Mouse (Mus musculus) kidney, adult 8-10 months (tissue): ENCODE results near the gene Hcfc1r1.
A peak's percentile ranks its signal among the peaks of the same experiment; 100 is the strongest.

Experiments
- DNase-seq, 2 experiments: peaks; one replicate each; pipeline ENCODE4 v3.0.0; 2022

Hcfc1r1 gene

DNA sequence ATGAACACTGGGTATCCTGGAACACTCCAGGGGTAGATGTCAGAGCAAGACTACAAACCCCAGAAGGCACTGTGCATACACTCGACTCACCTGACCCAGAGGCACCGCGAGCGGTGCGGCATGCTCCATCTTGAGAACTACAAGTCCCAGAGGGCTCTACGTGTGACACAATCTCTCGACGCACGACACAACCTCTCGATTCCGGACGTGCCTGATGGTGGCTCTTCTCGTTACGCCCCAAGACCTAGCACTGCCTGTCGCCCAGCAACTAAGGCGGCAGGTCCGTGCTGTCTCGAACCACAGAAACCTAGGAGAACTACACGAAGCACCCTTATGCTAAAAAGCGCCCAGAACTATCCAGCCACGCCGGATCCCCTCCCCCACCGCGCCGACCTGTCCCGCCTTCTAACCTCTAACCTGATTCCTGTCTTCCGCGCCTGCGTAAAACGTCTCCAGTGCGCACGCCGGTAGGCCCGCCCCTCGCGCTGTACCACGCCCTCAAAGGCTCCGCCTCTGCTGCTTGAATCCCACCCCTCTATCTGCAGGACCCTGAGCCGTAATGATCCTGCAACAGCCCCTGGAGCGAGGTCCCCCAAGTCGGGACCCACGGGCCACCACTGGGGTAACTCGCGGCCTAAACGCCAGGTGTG, at the start of gene Hcfc1r1, which contains the start of gene Thoc6:
TSS of gene Hcfc1r1 (plus strand) at position 173 of the 650 bp plus-strand sequence.
TSS of gene Thoc6 (minus strand) at position 459 of the 650 bp plus-strand sequence.
- peak; percentile 96 for DNase-seq

DNA sequence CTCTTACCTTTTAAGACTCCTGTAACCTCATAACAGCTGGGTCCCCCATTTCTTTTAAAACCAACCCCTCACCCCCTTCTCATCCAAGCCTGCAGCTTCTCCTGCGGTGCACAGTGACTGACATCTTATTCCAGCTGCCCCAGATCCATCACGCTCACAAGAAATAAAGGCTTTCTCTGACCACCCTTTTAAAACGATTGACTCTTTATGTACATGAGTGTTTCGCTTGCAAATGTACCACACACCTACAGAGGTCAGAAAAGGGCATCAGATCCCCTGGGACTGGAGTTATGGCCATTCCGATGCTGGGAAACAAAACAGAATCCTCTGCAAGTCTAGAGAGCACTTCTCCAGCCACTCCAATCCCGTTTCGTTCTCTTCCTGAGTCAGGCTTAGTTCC, 45.6 kb upstream of the Hcfc1r1 start:
- no peak for DNase-seq

DNA sequence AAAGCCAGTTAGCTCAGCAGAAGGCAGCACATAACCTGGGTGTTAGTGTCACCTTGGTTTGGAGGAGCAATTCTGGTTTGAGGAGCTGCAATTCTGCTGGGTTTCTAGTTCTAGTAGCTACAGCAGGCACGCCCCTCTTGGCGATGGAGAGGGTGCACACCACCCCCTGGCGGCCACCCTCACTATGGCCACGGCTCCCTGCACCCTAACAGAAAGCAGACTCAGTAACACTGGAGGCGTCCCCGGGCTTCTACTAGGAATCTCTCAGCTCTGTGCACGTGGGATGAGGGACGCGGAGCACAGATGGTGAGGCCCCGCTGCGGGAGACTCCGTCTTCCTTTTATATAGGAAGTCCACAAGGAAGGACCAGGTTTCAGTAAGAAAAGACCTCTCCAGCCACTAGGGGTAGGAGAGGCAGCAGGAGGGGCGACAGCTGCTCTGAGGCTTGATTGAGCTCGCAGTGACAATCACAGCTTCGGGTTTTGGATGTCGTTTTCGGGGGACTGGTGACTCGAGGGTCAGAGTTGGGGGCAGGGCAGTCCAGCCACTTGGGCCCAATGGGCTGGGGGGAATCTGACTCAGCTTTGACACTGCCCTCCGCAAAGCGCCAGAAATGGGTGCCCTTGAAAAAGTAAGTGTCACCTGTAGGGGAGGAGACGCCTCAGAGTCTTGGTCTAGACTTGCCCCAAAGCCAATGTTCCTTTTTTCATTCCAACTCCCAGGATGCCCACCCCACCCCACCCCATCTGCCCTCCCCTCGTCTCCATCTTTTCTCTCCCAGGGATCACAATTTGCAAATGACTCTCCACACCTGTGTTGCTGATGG, 43.0 kb upstream of the Hcfc1r1 start:
- peak; percentile 50 to 67 for DNase-seq

GRCm38 (mm10) chr17:23631241-23631640, 42.2 kb upstream of the Hcfc1r1 start:
- no peak for DNase-seq

DNA sequence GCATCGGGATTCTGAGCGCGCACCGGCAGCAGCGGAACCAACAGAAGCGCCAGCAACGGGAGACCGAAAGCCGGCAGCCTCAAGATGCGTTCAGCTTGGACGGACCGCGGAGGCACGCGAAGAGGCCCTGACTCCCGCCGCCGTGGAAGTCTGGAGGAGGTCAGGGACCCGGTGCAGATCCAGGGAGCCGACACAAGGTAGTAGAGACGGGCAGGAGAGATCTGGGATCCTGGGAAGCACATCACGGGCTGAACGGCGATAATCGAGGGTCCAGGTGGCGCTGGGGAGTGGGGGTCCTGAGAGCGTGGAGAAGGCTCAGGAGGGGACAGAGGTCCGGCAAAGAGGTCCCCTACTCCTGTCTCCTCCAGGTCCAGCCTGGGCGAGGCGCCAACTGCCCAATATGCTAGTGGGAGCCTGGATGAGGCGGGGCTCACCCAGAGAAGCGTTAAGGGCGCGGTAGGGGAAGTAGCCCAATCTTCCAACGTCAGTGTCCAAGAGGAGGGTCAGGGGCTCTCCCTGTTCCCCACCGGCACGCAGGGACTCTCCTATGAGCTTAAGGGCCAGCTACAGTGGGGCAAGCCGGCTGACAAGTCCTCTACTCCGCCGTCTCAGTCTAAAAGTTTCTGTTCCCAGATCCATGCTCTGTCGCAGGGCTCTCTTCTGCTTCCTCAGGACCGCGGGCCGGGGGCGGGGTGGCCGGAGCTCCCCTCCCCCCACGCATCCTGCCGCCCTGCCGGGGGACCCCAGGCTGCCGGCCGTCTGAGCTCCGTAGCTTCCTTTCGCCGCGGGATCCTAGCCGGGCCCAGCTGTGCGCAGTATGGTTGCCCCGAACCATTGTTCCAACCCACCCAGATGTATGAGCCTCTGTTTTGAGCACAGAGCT, 28.5 kb upstream of the Hcfc1r1 start, which contains the start of gene Mmp25:
TSS of gene Mmp25 (minus strand) at position 665 of the 883 bp plus-strand sequence.
- DNase-seq, result no peak

DNA sequence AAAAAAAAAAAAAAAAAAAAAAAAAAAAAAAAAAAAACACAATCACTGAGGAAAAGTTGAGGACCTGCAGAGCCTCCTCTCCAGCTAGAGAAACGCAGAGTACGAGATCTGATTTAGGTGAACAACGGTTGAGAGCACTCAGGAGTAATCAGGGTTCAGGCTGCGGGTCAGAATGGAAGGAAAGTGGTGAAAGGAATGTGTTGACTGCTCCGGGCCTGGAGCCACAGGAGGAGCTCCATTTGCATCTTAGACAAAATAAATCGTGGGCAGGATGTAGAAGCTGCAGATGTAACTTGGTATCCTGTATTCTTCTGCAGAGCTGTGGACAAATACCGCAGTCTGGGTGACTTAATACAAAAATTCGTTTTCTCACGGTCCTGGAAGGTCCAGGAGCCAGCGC, 27.5 kb upstream of the Hcfc1r1 start:
- no peak for DNase-seq

GRCm38 (mm10) chr17:23651363-23651762, 22.0 kb upstream of the Hcfc1r1 start:
- DNase-seq, result no peak

DNA sequence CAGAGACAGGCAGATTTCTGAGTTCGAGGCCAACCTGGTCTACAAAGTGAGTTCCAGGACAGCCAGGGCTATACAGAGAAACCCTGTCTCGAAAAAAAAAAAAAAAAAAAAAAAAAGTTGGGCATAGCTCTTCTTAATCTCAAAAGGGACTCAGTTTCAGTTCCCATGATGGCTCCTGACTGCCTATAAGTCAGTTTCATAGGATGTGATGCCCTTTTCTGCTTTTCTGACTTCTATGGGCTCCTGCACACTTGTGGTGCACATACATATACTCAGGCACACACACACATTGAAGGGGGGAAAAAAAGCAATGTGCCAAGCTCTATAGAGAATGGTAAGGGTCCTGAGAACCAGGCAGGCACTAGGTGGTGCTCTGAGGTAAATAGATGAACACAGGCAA, 20.1 kb upstream of the Hcfc1r1 start:
- no peak for DNase-seq

DNA sequence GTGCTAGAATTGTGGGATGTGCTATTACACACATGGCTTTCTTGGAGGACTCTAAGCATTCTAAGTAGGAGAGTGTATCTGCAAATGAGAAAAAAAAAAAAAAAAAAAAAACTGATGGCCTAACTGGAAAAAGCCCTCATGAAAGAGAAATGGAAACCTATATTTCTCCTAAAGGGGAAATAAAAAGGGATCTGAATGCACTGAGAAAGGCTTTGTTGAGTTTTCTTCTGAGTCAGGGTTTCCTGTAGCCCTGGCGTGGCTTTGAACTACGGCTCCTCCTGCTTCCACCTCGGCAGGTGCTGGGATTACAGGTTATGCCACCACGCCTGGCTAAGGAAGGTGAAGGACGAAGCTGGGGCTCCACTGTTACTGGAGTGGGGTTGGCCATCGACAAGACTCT, 19.4 kb upstream of the Hcfc1r1 start:
- no peak for DNase-seq

DNA sequence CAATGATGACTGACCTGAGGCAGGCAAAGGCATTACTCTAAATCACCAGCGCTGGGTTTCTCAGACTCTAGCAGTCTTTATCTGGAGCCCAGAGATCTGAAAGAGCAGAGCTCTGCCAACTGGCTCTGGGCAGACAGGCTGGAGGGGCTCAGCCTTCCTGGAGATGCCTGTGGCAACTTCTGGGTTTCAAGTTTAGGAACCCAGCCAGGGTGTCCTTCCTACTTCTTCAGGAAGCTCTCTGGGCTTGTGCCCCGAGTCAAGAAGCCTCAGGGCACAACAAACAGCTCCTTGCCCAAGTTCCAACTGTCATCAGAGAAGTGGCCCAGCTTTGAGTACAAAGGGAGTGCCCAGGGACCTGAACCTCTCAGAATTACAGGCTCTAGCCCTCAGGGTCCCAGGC, 19.0 kb upstream of the Hcfc1r1 start:
- DNase-seq, result no peak

DNA sequence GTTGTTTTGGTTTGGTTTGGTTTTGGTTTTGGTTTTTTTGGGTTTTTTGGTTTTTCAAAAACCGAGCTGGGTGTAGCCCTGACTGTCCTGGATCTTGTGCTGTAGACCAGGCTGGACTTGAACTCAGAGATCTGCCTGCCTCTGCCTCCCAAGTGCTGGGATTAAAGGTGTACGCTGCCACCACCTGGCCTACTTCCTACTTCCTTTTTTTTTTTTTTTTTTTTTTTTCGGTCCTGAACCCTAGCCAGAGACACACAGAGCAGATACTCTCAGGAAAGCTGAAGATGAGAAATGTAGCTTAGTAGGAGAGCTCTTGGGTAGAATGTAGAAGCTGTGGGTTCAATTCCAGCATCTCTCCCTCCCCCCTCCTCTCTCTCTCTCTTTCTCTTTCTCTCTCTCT, 14.9 kb upstream of the Hcfc1r1 start:
- no peak for DNase-seq

- peak; percentile 72 to 86 for DNase-seq
These were observed 13.1 kb upstream of the Hcfc1r1 start, which contains the start of gene Bicdl2 for GRCm38 (mm10) chr17:23660117-23660875. Bicdl2 (plus strand) TSS chr17:23660506.

GRCm38 (mm10) chr17:23660876-23661200, 12.6 kb upstream of the Hcfc1r1 start:
- no peak for DNase-seq

GRCm38 (mm10) chr17:23661526-23661925, 11.9 kb upstream of the Hcfc1r1 start:
- DNase-seq, result peak in 1 of 2 experiments; percentile 49

GRCm38 (mm10) chr17:23664556-23665021, 8.8 kb upstream of the Hcfc1r1 start:
- DNase-seq, result no peak

DNA sequence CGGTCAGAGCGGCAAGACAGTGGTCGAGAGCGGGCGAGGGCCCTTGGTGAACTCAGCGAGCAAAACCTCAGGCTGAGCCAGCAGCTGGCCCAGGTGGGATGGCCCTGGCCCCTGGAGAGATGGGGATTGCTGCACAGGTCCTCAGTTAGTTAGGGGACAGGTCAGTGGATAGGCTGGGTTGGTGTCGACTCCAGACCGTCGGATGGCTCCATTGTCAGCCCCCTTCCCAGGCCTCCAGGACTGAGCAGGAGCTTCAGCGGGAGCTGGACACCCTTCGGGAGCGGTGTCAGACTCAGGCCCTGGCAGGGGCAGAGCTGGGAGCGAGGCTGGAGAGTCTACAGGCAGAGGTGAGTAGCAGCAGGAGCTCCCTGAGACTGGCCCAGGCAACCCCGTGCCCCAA, 7.9 kb upstream of the Hcfc1r1 start:
- no peak for DNase-seq

- no peak for DNase-seq
These were observed 2.8 kb upstream of the Hcfc1r1 start for GRCm38 (mm10) chr17:23670516-23671074.

GRCm38 (mm10) chr17:23671519-23671918, 1.9 kb upstream of the Hcfc1r1 start:
- no peak for DNase-seq

- DNase-seq, result no peak
These were observed 635 bp upstream of the Hcfc1r1 start for GRCm38 (mm10) chr17:23672761-23673160.

DNA sequence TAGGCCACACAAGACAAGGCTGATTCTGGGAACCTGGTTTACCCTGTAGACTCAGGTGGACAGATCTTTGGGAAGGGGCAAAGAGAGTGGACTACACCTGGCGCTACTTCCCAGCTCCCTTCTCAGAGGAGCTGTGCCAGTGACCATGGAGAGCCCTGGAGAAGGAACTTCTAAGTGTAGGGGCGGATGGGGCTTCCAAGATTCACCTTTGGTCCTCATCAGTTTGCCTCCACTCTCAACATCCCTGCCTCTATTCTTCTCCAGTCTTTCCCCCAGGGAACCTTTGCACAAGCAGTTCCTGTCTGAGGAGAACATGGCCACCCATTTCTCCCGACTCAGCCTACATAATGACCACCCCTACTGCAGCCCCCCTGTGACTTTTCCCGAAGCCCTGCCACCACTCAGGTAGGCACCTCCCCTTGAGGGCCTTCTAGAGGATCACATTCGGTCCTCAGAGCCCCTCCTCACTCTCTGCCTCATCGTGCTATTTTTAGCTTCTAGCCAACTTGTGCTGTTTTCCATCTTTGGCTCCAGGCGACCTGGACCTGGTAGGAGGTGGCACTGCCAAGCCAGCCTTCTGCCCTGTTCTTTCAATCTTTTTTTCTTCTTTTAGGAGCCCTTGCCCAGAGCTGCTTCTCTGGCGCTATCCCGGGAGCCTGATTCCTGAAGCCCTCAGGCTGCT, 1.0 kb downstream of the Hcfc1r1 start:
- DNase-seq, result peak in 1 of 2 experiments; percentile 32

GRCm38 (mm10) chr17:23675127-23675526, 1.7 kb downstream of the Hcfc1r1 start:
- DNase-seq, result peak in 1 of 2 experiments; percentile 40
